Mouse (Mus musculus): ENCODE measurements around the gene Mstn.

The Mstn gene

DNA sequence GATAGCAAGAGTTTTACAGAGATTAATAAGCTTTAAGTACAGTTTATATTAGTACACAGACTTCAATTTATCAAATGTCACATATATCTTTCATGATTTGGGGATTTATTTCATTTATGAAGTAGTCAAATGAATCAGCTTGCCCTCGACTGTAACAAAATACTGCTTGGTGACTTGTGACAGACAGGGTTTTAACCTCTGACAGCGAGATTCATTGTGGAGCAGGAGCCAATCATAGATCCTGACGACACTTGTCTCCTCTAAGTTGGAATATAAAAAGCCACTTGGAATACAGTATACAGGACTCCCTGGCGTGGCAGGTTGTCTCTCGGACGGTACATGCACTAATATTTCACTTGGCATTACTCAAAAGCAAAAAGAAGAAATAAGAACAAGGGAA, at the start of gene Mstn:
Gene Mstn, plus strand, starts transcription at position 301 of the 400 bp plus-strand sequence.
- in situ Hi-C loops (cut with MboI, MseI), result no loop called here

- in situ Hi-C loops (cut with MboI, MseI), result no loop called here
Measured at GRCm38 (mm10) chr1:53014716-53015115, 46.7 kb upstream of the Mstn start.

DNA sequence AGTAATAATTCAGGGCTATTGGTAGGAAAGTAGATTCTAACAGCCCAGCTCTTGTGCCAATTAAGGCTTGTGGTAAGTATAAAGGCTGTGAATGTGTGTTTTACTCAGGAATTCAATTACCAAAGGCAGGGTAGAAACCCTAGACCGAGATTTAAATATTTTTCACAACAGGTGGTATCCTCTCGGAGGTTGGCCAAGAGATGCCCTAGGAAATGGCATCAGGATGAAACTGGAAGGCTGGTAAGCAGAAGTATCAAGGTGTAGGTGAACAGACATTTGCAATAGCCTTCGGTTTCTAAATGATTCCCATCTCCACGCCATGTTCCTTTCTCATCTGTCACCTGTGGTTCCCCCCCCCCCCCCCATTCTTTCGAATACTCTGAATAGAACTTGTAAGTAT, 45.8 kb upstream of the Mstn start:
- in situ Hi-C loops (cut with MboI, MseI), result no loop called here

GRCm38 (mm10) chr1:53018746-53019505, 42.5 kb upstream of the Mstn start:
- in situ Hi-C loops (cut with MboI, MseI), result no loop called here

- in situ Hi-C loops (cut with MboI, MseI), result no loop called here
Measured at GRCm38 (mm10) chr1:53020079-53020478, 41.4 kb upstream of the Mstn start, which contains the start of gene 1700019D03Rik. 1700019D03Rik (minus strand) TSS chr1:53020179.

DNA sequence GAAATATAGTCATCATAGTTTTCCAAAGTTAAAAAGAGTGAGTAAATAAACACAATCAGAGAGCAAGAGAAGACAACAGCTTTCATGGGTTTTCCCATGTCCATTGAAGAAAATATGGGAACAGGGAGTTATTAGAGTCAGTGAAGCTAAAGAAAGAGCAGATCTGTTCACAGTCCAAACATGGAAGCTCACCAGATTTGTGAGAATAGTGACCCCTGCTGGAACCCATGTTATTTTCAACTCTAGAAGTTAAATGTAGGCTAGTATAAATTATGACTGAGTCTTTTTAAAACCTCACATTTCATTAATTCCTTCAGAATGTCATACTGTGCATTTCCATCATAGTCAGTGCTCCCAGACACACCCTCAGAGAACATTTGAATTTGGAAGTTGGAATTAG, 28.9 kb upstream of the Mstn start:
- in situ Hi-C loops (cut with MboI, MseI), result loop anchor here (5.0 kb wide), 1 partner anchor 380 kb away; no protein-coding TSS in a partner anchor

DNA sequence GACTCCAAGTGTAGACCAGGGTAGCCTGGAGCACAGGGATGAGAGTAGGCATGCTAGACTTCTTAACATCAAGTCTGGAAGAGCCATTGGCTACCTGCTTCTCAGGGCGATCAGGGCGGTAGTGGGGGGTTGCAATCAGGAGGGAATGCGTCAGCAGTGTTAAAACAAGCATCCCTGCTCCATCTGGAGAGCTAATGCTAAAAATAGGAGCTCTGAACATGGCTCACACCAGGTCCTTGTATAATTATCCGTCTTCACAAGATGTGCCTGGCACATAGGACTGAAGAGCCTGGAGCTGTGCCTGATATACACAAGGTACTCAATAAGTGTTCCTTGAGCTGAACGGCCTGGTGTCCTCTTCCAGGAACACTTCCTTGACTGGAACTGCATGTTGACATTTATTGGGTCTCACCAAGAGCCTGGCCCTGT, 24.0 kb upstream of the Mstn start:
- in situ Hi-C loops (cut with MboI, MseI), result no loop called here

DNA sequence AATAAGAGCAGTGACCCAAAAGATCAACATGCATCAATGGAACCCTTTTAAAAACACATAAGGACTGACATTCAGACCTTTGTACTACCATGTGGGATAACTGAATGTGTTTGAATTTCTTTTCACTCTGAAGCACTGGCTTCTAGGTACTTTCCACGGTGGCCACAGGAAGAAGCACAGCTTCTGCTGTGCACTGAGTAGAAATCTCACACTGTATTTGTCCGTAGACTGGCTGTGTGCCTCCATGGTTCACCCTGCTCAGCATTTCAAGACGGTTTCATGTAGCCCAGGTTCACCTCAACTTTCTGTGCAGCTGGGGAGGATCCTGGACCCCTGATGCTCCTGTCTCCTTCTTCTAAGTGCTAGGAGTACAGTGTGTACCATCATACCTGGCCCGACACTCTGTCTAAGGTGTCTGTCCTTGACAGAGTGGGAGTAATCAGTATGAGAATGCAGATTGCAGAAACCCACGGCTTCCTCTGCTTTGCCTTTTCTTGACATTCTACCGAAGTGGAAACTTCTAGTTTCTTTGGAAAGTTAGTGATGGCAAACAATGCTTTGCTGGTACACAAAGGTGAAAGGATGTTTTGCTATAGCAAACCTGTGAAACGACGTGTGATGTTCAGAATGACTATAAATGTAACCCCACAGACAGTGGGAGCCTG, 11.5 kb upstream of the Mstn start:
- in situ Hi-C loops (cut with MboI, MseI), result loop anchor here (10.0 kb wide), 1 partner anchor 245 kb away; the partner anchor contains the start of genes Gm28778, Ormdl1 and Pms1

- in situ Hi-C loops (cut with MboI, MseI), result loop anchor here (10.0 kb wide), 1 partner anchor 241 kb away; the partner anchor contains the start of genes Gm28778, Ormdl1 and Pms1
Measured at GRCm38 (mm10) chr1:53053087-53054022, 8.1 kb upstream of the Mstn start.

DNA sequence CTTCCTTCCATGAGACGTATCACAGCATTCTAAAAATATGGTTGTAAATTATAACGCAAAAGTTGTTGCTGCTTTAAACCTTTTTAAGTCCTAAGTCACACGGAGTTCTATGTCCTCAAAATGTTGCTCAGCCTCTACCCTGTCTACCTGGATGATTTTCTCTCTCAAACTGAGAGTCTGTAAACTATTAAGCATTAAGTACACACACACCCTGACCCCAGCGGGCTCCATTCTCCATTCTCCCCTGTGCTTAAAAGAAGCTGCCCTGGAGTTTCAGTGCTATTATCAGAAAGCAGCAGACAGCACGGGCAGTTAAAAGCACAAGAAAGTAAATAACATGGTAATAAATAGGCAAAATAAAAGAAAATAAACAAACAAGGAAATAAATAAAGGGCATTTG, 2.3 kb upstream of the Mstn start:
- in situ Hi-C loops (cut with MboI, MseI), result loop anchor here (10.0 kb wide), 1 partner anchor 236 kb away; the partner anchor contains the start of genes Gm28778, Ormdl1 and Pms1

DNA sequence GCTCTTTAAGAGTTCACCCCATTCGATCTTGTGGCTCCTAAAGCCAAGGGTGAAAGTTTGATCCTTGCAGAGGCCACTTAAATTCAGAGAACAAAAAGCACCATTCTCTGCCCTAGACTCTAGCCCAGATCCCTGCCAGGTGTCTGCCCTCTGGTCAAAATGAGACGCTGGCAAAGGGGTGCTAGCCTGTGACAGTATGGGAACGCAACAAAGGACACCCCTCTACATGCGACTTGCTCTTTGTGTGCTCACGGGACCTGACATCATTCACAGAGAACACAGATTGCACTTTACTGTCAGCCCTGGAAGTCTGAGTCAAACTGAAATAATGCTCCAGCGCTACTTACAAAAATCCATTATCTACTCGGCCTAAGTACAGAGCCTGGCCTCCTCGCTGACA, 941 bp upstream of the Mstn start:
- in situ Hi-C loops (cut with MboI, MseI), result no loop called here

DNA sequence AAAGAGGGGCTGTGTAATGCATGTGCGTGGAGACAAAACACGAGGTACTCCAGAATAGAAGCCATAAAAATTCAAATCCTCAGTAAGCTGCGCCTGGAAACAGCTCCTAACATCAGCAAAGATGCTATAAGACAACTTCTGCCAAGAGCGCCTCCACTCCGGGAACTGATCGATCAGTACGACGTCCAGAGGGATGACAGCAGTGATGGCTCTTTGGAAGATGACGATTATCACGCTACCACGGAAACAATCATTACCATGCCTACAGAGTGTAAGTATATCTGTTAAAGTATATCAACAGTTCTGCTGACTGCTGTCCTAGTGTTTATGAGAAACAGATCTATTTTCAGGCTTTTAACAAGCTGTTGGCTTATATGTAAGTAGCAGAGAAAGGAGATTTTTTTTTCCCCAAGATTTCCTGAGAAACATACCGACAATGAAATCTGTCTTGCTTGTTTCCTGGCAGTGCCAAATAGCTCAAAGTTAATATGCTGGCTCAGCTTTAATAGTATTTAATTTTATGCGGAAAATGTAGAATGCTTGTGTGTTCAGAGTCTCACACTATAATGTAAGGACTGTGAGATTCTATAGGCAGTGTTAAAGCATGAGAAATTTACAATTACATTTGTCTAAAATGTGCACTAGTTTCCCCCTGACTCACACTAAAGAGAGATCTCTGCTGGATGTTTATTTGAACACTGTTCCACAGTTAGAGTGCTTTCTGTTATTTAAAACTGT, 600 bp downstream of the Mstn start:
- in situ Hi-C loops (cut with MboI, MseI), result no loop called here

GRCm38 (mm10) chr1:53063921-53064320, 2.5 kb downstream of the Mstn start:
- in situ Hi-C loops (cut with MboI, MseI), result no loop called here

DNA sequence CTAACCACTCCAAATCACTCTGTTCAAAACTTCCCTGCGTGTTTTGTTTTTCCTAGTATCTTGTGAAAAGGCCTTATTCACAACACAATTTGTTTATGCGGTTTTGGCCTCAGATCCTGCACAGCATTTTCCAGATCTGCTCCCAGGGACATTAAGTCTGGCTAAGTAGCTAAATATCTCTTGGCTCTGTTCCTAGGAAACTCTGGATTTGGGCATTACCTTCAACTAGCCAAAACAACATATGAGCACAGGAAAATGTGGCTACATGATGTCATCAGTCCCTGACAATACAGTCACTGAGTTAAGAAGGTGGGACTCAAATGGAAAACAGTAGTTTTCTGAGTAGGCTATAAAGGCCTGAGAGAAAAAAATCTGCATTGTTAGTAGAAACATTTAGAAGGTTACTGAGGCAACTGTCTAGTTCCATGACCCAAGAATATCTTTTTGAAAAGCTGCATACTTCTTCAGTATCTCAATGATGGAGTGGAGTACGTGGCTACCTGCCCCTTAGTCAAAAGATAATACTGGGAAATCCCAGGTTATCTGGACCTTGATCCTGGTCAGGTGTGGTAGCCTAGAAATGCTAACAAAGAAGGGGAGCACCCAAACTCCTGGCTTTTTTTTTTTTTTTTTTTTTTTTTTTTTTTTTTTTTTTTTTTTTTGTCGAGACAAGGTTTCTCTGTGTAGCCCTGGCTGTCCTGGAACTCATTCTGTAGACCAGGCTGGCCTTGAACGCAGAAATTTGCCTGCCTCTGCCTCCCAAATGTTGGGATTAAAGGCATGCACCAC, 8.5 kb downstream of the Mstn start:
- in situ Hi-C loops (cut with MboI, MseI), result no loop called here

- in situ Hi-C loops (cut with MboI, MseI), result no loop called here
Measured at GRCm38 (mm10) chr1:53070664-53071175, 9.3 kb downstream of the Mstn start.

GRCm38 (mm10) chr1:53076656-53077055, 15.2 kb downstream of the Mstn start:
- in situ Hi-C loops (cut with MboI, MseI), result no loop called here

DNA sequence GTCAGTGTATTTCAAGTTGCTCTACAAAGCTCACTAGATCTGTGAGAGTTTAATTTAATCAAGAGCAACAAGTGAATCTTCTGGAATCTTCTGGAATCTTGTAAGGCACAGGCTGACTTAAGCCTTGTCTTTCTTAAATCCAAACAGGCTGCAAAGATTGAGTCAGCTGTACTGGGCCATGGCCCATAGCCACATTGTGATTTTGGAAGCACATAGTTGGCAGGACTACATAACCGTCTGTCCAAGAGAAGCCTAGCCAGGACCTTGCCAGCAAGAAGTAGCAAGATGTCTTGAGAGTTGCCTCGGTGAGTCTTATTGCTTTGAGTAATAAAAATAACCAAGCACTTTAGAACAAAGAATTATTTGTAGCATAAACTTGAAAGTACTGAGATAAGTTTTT, 18.4 kb downstream of the Mstn start:
- in situ Hi-C loops (cut with MboI, MseI), result no loop called here

DNA sequence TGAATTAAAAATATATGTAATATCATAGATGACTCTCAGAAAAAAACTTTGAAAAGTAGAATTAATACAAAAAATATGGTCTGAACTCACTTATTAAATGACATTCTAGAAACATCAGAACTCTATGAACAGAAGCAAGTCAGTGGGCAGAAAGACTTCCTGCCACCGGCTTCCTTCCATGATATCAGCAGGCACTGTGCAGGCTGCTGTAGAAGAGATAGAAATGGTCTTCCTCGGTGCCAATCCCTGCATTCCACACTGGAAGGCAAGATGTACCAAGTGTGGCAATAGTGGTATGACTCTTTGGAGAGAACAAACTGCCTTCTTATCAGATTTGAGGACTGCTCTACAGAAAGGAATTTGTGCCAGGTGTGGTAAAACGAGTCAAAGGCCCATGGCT, 19.2 kb downstream of the Mstn start:
- in situ Hi-C loops (cut with MboI, MseI), result no loop called here

DNA sequence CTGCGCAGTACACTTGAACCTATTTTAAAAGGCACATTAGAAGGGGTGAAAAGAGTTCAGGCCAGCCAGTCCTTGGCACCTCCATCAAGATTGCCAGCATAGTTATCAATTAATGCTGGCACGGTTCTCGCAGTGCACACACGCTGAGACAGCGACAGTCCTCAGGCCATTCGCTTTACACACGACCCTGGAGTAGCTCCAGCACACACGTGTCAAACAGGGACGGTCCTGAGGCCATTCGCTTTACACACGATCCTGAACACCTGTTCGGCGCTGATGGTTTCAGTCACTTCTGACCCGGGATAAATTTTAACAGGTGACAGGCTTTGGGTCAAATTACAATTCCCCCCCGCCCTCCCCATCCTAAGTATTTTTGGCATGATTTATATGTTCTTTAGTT, 23.8 kb downstream of the Mstn start:
- in situ Hi-C loops (cut with MboI, MseI), result no loop called here

DNA sequence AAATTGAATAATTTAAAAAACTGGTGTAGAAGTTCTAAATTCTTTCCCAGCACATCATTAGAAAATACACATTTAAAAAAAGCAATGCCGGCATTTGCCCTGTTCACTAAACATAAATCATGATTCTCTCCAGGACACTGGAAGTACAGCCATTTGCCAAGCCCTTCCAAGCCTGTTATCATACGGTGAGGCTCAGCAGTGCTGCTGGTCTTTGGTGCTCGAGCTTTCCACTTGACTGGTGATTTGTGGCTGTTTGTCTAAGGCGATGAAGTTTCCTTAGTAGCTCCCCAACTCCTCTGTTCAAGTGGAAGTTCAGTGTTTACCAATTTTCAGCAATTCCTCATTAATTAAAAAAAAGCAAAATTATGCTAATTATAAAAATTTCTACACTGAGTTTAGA, 24.6 kb downstream of the Mstn start:
- in situ Hi-C loops (cut with MboI, MseI), result no loop called here
